Mouse (Mus musculus): Measurements from ENCODE around the gene Fopnl. TPM values are rescaled to one million over a fixed set of nuclear protein-coding genes. Genes with fewer than 3 reads are reported as not detected.

Gene Fopnl
- 10 to 100 TPM; 53.1 to 55.2 TPM for total RNA-seq (2021)
- long read RNA-seq, experiment 1, full-length matches to known transcripts: 81 of 108 reads
- long read RNA-seq, experiment 1, partial matches to known transcripts: 1 of 108 reads
- long read RNA-seq, experiment 1, other reads (novel, unspliced or antisense): 26 of 108 reads
- long read RNA-seq, experiment 2, full-length matches to known transcripts: 62 of 103 reads
- long read RNA-seq, experiment 2, partial matches to known transcripts: 0 of 103 reads
- long read RNA-seq, experiment 2, other reads (novel, unspliced or antisense): 41 of 103 reads

GRCm38 (mm10) chr16:14316884-14317876, at the start of gene Fopnl:
Fopnl (minus strand) TSS chr16:14317405.
- DNase-seq (ENCODE audit: low spot score in 2 of 2): peak; percentile 98

GRCm38 (mm10) chr16:14366017-14366416, 48.8 kb upstream of the Fopnl start:
- DNase-seq (ENCODE audit: low spot score in 2 of 2): no peak

GRCm38 (mm10) chr16:14365457-14365856, 48.3 kb upstream of the Fopnl start:
- DNase-seq (ENCODE audit: low spot score in 2 of 2): no peak

GRCm38 (mm10) chr16:14364066-14364465, 46.9 kb upstream of the Fopnl start:
- no peak for DNase-seq (ENCODE audit: low spot score in 2 of 2)

GRCm38 (mm10) chr16:14363496-14363895, 46.3 kb upstream of the Fopnl start:
- DNase-seq (ENCODE audit: low spot score in 2 of 2): no peak

GRCm38 (mm10) chr16:14362099-14362820, 45.1 kb upstream of the Fopnl start:
- DNase-seq (ENCODE audit: low spot score in 2 of 2): no peak

GRCm38 (mm10) chr16:14361362-14362098, 44.3 kb upstream of the Fopnl start, which contains the start of gene Abcc1:
Abcc1 (plus strand) TSS chr16:14361558.
- peak; percentile 75 to 86 for DNase-seq (ENCODE audit: low spot score in 2 of 2)

GRCm38 (mm10) chr16:14360931-14361330, 43.7 kb upstream of the Fopnl start:
- peak; percentile 34 to 38 for DNase-seq (ENCODE audit: low spot score in 2 of 2)

- DNase-seq (ENCODE audit: low spot score in 2 of 2): no peak
Observed at GRCm38 (mm10) chr16:14358531-14358930, 41.3 kb upstream of the Fopnl start.

GRCm38 (mm10) chr16:14357859-14358258, 40.7 kb upstream of the Fopnl start:
- no peak for DNase-seq (ENCODE audit: low spot score in 2 of 2)

GRCm38 (mm10) chr16:14352663-14353062, 35.5 kb upstream of the Fopnl start:
- no peak for DNase-seq (ENCODE audit: low spot score in 2 of 2)

GRCm38 (mm10) chr16:14352234-14352633, 35.0 kb upstream of the Fopnl start:
- DNase-seq (ENCODE audit: low spot score in 2 of 2): no peak

- no peak for DNase-seq (ENCODE audit: low spot score in 2 of 2)
Observed at GRCm38 (mm10) chr16:14351571-14351970, 34.4 kb upstream of the Fopnl start.

GRCm38 (mm10) chr16:14344967-14345366, 27.8 kb upstream of the Fopnl start:
- no peak for DNase-seq (ENCODE audit: low spot score in 2 of 2)

GRCm38 (mm10) chr16:14328156-14328555, 11.0 kb upstream of the Fopnl start:
- DNase-seq (ENCODE audit: low spot score in 2 of 2): no peak

- peak in 1 of 2 experiments; percentile 13 for DNase-seq (ENCODE audit: low spot score in 2 of 2)
Observed at GRCm38 (mm10) chr16:14320494-14320893, 3.3 kb upstream of the Fopnl start.

- DNase-seq (ENCODE audit: low spot score in 2 of 2): no peak
Observed at GRCm38 (mm10) chr16:14319681-14320080, 2.5 kb upstream of the Fopnl start.

GRCm38 (mm10) chr16:14312914-14313313, 4.3 kb downstream of the Fopnl start:
- DNase-seq (ENCODE audit: low spot score in 2 of 2): no peak

- no peak for DNase-seq (ENCODE audit: low spot score in 2 of 2)
Observed at GRCm38 (mm10) chr16:14311371-14311770, 5.8 kb downstream of the Fopnl start.

GRCm38 (mm10) chr16:14309833-14310232, 7.4 kb downstream of the Fopnl start:
- DNase-seq (ENCODE audit: low spot score in 2 of 2): no peak
